Mouse (Mus musculus): ENCODE results near the gene Zfp536. TPM values are rescaled to one million over a fixed set of nuclear protein-coding genes. Genes with fewer than 3 reads are reported as not detected.
A peak's percentile ranks its signal among the peaks of the same experiment; 100 is the strongest.
"Not testable (repeated sequence)": the region's sequence is repeated elsewhere in the genome, so short reads cannot be mapped to it uniquely, and the experiment has no call there.

Gene Zfp536
- total RNA-seq, 4 experiments from 2014 or later = 6.2 to 10.6 (median 8.5) TPM

DNA sequence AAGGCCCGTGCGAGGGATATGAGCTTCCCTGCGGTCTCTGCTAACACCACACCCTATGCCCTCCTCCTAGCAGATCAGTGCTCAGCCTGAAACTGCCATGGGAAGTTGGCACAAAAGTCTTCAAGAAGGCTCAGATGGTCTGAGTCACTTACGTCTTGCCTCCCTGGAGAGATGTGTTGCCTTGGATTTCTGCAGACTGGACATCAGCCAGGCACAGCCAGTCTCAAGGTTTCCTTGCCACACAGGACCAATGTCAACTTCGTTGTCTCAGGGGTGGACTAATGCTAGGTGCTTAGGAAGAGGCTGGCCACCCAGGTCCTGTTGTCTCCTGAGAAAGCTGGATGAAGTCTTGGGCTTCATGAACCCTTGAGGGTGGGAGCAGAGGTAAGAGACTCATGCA, 14.6 kb downstream of the Zfp536 start:
- no peak for DNase-seq (ENCODE audit: low spot score)

- DNase-seq (ENCODE audit: low spot score) = no peak
These were observed 20.4 kb downstream of the Zfp536 start for GRCm38 (mm10) chr7:37753024-37753423.

DNA sequence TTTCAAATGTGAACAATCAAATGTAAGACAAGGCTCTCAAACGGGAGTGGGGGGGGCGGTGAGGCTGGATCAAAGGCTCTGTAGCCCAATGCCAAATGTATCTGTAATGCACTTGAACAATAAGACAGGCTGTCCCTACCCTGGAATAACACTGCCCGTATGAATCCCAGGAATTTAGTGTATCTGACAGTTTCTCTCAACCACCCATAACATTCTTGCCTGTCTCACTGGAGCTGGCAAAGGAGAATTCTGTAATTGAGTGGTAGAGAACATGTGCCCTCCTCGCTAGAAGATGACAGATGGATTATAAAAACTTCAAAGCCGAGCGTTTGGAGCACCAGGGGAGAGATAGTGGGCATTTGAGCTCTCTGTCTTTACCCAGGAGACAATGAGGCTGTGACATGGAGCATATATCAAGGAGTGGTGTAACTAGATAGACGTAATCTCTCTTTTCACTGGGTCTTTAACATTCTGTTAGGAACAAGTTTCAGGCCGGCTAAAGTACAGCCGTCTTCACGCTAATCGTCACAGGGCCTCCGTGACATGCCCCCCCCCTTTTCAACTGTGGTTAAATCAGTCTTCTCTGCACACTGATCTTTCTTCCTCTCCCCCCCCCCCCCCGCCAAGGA, 27.2 kb downstream of the Zfp536 start:
- no peak for DNase-seq (ENCODE audit: low spot score)

DNA sequence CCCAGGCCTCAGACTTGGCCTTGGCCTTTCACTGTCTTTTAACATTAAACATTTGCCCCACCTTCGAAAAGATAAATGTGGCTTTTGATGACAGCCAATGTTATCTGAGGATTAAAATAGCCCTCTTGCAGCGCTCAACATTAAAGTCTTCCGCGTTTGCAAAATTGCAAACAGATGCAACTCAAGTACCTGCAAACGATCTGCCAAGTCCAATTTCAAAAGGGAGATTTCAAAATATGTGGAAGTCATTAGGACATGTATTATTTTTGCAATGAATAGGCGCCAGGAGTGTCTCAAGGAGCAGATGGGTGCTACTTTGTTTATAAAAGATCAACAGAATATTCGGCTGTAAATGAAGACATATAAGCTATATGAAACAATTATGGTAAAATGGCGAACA, 30.1 kb downstream of the Zfp536 start:
- no peak for DNase-seq (ENCODE audit: low spot score)

GRCm38 (mm10) chr7:37737191-37737590, 36.2 kb downstream of the Zfp536 start:
- no peak for DNase-seq (ENCODE audit: low spot score)

- DNase-seq (ENCODE audit: low spot score) = no peak
These were observed 37.1 kb downstream of the Zfp536 start for GRCm38 (mm10) chr7:37736413-37736720.

- no peak for DNase-seq (ENCODE audit: low spot score)
These were observed 37.6 kb downstream of the Zfp536 start for GRCm38 (mm10) chr7:37735707-37736412.

DNA sequence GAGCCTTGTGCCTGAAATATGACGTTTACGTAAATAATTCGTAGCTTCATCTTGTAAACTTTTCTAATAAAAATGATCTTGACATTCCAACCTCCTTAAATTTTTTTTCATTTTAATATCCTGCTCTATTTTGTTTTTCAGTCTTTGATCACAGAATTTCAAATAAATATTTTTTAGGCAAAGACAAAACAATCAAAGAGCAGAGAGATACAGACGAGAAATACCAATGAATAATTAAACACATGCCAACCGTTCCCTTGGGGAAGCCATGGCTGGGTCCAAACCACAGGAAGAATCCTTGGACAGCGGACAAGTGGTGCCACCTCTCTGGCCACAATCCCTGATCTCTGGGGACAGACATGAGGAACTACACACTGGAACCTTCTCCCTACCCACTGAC, 38.3 kb downstream of the Zfp536 start:
- no peak for DNase-seq (ENCODE audit: low spot score)

DNA sequence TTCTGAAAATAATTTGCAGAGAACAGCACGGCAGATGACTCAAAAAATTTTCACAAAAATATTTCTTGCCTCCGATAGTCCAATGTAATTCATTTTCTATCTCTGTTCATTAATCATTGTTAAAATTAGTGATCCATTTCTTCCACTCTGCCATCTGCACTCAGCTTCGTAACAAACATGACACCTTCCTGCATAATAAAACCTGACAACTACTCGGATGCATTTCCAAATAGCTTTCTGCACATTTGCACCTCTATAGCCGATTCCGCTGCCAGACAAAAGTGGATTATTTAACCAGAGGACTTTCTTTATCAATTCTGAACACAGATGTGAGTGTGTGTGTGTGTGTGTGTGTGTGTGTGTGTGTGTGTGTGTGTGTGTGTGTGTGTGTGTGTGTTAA, 38.9 kb downstream of the Zfp536 start:
- no peak for DNase-seq (ENCODE audit: low spot score)

GRCm38 (mm10) chr7:37733996-37734395, 39.4 kb downstream of the Zfp536 start:
- DNase-seq (ENCODE audit: low spot score) = no peak

DNA sequence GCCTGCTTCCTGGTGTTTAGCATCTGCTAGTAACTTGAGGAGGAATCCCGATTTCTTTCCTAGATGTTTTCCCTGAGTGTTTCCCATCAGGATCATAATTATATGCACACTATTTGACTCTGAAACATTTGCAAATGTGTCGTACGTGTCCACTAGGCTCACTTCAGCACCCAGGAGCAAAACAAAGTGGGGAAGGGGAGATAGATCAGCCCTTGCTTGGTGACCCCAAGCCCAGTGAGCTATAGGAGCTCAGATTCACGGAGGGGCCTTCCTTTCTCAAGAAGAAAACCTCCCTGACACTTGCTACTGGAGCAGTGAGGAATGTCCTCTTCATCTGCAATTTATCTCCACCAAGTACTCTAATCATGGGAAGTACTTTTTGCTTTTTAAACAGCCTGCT, 40.7 kb downstream of the Zfp536 start:
- DNase-seq (ENCODE audit: low spot score) = no peak

GRCm38 (mm10) chr7:37727746-37728145, 45.7 kb downstream of the Zfp536 start:
- peak; percentile 13 for DNase-seq (ENCODE audit: low spot score)

GRCm38 (mm10) chr7:37724002-37724790, 49.2 kb downstream of the Zfp536 start:
- DNase-seq (ENCODE audit: low spot score) = no peak

DNA sequence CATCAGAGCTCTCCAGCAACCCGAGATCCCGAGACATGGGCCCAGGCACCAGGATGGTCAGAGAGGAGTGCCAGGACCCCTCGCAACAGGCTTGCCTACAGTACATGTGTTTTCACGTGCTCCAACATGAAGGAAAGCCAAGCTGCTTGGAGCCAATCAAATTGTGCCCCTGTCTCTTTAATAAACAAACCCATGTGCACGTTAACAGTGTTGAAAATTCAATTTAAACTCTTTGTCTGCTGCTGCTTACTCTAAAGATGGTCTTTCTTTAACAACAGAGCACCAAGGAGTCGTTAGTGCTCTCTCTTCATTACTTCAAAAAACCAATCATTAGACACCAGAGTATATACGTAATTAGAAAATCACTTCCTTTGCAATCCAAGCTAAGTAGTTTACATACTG, 50.2 kb downstream of the Zfp536 start:
- no peak for DNase-seq (ENCODE audit: low spot score)

- no peak for DNase-seq (ENCODE audit: low spot score)
These were observed 51.8 kb downstream of the Zfp536 start for GRCm38 (mm10) chr7:37721676-37722075.

DNA sequence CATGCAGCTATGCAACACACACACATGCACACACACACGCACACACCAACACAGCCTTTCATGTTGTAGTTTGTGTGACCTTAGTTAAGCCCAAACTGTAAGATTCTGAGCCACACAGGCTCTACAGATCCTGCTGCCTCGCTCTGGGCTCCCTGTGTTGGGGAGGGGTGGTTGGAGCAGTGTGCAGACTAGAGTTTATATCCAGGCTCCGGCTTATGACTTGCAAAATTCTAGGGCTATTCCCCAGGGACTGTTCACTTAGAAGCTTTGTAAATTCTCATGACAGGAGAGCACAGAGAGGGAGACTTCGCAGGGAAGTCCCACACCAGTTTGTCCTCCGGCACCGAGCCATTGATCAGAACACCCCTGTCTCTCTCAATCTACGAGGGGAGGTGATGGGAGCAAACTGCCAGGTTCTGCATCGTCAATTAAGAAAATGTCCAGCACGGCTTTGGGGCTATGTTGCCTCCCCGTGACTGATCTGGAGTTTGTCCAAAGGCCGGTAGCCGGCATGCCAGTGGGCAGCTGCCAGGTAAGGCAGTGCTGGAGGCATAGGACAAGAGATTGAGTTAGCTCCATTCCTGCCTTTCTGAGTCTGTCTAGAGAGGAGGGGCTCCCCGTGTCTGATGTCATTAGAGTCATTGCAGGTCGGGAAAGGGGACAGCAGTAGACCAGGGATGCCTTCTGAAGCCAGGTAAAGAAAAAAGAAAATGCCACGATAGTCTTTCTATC, 54.6 kb downstream of the Zfp536 start:
- DNase-seq (ENCODE audit: low spot score) = no peak

- no peak for DNase-seq (ENCODE audit: low spot score)
These were observed 56.4 kb downstream of the Zfp536 start for GRCm38 (mm10) chr7:37717071-37717470.

GRCm38 (mm10) chr7:37716626-37717025, 56.8 kb downstream of the Zfp536 start:
- no peak for DNase-seq (ENCODE audit: low spot score)

DNA sequence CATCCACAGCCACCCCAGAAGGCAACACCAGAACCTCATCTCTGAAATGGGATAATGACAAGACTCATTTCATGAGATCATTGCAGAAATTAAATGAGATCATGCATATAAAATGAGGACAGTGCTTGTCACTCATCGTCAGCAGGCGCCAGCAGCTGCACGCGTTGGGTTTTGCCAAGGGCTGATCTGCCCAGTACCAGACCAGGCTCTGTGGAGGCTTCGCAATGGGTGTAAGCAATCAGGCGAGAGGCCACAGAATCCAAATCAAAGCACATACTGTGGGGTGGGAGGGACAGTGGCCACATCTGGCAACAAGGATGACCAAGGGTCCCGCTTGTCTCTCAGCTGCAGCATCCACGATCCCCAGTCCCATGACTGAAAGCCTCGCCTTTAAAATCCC, 69.0 kb downstream of the Zfp536 start:
- DNase-seq (ENCODE audit: low spot score) = no peak

DNA sequence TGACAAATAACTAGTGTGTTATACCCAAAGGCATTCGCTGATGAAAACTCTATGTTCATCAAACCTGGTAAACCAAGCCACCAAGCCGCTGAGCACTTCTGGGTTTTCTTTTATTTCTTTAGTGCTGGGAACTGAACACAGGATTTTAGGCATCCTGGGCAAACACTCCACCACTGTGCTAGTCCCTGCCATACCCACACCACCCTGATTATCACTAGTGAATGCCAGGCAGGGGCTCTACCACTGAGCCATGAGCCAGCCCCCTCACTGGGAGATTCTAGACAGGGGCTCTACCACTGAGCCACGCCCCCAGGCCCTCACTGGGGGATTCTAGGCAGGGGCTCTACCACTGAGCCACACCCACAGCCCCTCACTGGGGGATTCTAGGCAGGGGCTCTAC, 76.1 kb downstream of the Zfp536 start:
- not testable (repeated sequence) for DNase-seq (ENCODE audit: low spot score)

DNA sequence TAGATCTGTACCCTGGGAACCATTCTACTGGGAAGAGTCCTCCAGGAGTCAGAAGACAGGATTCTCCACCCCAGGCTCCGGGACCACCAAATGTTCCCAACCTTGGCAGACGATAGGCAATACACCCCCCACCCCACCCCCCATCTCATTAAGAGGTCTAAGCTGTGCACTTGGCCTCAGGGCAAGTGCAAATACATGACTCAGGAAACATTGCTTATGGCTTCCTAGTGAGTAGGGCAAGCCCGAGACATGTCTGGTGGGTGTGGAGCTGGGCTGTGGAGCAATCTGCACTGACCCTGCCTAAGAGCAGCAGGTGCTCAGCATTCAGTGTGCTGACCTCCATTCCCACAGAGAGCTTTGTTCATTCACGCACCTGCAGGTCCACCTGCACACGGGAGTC, 78.4 kb downstream of the Zfp536 start:
- no peak for DNase-seq (ENCODE audit: low spot score)

- no peak for DNase-seq (ENCODE audit: low spot score)
These were observed 82.8 kb downstream of the Zfp536 start for GRCm38 (mm10) chr7:37690606-37691005.
